Mouse (Mus musculus): ENCODE measurements around the gene Acad12.
"Not testable (repeated sequence)": the region's sequence is repeated elsewhere in the genome, so short reads cannot be mapped to it uniquely, and the experiment has no call there.

Gene Acad12

GRCm38 (mm10) chr5:121612036-121612435 is 6.7 kb downstream of the Acad12 start:
- DNase-seq (ENCODE audit: low spot score), result no peak

GRCm38 (mm10) chr5:121609556-121610135 is 9.1 kb downstream of the Acad12 start:
- DNase-seq (ENCODE audit: low spot score), result not testable (repeated sequence)

GRCm38 (mm10) chr5:121606151-121606550 is 12.6 kb downstream of the Acad12 start:
- DNase-seq (ENCODE audit: low spot score), result peak; percentile 70

GRCm38 (mm10) chr5:121603815-121604214 is 14.9 kb downstream of the Acad12 start:
- DNase-seq (ENCODE audit: low spot score), result not testable (repeated sequence)

- DNase-seq (ENCODE audit: low spot score), result peak; percentile 75
Measured at GRCm38 (mm10) chr5:121601547-121602299, 17.0 kb downstream of the Acad12 start.

DNA sequence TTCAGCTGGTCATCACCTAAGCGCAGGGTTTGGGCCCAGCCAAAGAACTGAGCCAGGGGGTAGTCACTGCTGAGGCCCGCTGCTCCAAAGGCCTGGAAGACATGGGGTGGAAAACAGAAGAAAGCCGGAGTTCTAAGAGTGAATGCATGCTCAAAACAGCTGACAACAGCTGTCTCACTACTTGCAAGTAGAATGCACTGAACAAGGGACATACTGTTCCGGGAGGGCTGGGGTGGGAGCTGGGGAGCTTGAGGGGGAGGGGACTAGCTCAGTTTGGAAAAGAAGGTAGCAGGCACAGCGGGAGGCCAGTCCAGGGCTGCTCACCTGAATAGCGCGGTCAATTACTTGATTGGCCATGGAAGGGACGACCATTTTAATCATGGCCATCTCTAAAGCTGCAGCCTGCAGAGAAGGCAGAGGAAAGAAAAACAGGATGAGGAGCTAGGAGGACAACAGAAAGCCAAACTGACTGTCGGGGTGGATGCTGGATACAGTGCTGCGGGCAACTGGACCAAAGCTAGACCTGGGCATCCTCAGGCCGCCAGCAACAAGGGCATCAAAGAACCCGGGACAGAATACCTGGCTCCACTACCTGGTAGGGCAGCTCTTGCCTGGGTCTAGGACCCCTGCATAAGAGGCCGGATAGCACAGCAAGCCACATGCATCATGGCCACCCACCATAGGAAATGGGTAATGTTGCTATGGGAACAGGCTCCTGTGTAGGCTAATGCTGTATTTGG is 19.7 kb downstream of the Acad12 start:
- no peak for DNase-seq (ENCODE audit: low spot score)

DNA sequence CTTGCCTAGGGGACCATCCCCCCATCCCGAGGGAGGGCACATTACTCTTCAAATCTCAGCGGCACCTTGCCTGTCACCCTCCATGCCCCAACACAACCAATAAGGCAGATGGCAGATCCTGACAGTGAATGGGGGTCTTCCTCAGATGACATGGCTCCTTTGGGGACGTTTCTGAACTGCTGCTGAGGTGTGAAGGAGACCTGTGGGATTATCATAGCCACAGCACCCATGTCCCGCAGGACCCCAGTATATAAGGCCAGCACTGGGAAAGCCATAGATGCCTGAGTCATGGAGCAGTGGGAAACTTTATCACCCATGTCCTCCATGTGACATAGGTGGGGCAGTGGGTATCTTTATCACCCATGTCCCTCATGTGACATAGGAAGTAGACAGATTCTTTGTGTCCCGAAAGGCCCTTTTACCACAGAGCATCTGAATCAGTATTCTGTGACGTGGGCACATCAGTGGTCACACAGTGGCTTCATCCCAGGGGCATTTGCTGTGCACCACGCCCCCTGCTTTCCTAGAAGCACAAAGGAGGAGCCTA is 20.7 kb downstream of the Acad12 start:
- no peak for DNase-seq (ENCODE audit: low spot score)

- no peak for DNase-seq (ENCODE audit: low spot score)
Measured at GRCm38 (mm10) chr5:121597332-121597731, 21.4 kb downstream of the Acad12 start.

DNA sequence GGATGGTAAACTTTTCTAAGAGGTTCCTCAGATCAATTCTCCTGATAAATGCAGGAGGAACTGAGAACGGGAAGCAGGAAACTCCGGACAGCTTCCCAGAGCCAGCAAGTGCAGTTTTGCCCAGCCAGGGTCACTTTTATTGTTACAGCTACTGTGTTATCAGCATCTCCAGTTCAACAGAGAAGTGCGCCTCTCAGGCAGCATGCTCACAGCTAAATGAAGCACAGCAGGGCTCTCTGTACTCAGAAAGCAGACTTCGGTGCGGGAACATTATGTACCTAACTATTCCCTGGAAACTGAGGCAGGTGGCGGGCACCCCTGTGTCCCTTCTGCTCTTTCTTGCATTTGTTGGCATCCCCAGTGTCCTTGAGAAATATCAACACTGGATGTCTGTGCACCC is 22.5 kb downstream of the Acad12 start:
- no peak for DNase-seq (ENCODE audit: low spot score)

- no peak for DNase-seq (ENCODE audit: low spot score)
Measured at GRCm38 (mm10) chr5:121595758-121596157, 23.0 kb downstream of the Acad12 start.

- DNase-seq (ENCODE audit: low spot score), result no peak
Measured at GRCm38 (mm10) chr5:121594714-121595313, 23.9 kb downstream of the Acad12 start.

GRCm38 (mm10) chr5:121593451-121594401 is 25.0 kb downstream of the Acad12 start, which contains the start of gene Aldh2:
TSS of gene Aldh2 (minus strand) at chr5:121593824.
- DNase-seq (ENCODE audit: low spot score), result peak; percentile 73

DNA sequence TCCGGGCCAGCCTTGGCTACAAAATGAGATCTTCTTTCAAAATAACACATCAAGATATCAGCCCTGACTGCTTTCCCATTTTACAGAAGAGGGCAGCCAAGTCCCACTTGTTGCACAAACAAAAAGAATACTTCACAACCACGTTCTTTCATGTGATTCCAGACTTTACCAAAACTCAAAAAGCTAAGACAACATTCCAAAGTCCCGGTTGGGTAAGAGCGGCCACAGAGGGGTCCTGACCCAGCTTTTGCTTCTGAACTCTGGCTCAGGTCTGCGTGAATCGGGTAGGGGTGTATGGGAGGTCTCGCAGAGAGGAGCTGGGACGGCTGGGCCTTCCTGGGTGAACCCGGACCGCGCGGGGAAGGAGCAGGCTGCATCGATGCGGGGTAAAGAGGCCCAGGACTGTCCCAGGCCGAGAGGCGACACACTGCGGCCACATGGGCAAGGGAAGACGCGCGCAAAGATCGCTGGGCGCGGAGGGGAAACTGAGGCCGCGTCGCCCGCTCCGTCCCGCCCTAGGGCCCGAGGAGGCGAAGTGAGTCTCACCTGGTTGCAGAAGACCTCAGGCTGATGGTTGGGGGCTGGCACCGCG is 25.8 kb downstream of the Acad12 start:
- no peak for DNase-seq (ENCODE audit: low spot score)

- no peak for DNase-seq (ENCODE audit: low spot score)
Measured at GRCm38 (mm10) chr5:121592064-121592815, 26.5 kb downstream of the Acad12 start.

- DNase-seq (ENCODE audit: low spot score), result no peak
Measured at GRCm38 (mm10) chr5:121591417-121592063, 27.2 kb downstream of the Acad12 start.

- no peak for DNase-seq (ENCODE audit: low spot score)
Measured at GRCm38 (mm10) chr5:121589928-121590327, 28.8 kb downstream of the Acad12 start.

DNA sequence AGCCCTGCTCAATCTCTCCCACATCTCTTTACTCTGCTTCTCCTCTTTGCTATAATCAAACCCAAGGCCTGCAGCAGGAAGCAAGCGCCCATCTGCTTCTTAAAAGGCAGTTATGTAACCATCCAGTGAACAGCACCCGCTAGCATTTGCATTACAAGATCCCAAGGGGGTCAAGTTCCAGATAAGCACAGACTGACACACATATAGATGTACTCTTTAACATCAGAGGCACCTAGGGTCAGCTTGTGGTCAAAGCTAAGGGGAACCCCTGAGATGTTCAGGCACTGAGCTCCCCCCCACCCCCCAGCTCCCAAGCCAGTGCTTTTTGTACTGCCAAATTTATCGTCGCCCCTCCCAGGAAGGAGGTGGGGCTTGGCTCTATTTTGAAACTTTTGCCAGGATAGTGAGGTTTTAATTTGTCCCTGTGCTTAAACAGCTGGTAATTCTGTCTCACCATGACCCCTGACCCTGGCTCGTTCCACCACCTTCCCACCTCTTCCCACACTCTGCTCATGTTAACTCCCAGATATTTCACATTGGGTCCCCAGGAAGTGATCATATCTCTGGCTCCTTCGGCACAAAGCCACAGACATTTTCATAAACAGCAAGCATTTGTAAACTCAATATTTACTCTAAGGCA is 32.2 kb downstream of the Acad12 start:
- DNase-seq (ENCODE audit: low spot score), result peak; percentile 9

DNA sequence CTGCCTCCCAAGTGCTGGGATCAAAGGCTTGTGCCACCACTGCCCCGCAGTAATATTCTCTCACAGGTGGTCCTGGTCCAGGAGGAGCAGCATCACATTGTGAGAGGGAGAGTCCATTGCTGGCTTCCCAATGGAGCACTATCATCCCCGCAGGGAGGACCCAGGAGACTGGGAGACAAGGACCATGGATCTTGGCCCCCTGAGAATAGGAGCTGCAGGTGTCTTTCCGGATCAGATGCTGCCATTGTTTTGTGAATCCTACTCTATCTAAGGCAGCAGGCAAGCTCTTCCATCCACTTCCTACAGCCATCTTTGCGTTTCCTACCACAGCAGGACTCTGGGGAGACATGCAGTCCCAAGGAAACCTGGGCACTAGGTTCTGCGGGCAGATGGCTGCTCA is 33.0 kb downstream of the Acad12 start:
- no peak for DNase-seq (ENCODE audit: low spot score)

- no peak for DNase-seq (ENCODE audit: low spot score)
Measured at GRCm38 (mm10) chr5:121585005-121585404, 33.7 kb downstream of the Acad12 start.
